Mouse (Mus musculus): Measurements from ENCODE around the gene Hoxc4.

GRCm38 (mm10) chr15:103053210-103053609 is 34.5 kb downstream of the Hoxc4 start:
- TF ChIP-seq CTCF (IDR thresholded peaks at IDR 0.05; ENCODE audit: low read depth) (no peak), EP300 (IDR thresholded peaks at IDR 0.05; ENCODE audit: low read depth) (no peak)
